Mouse (Mus musculus) limb, embryonic 13.5 days (tissue): ENCODE results near the gene Etv6. TPM values are rescaled to one million over a fixed set of nuclear protein-coding genes. Genes with fewer than 3 reads are reported as not detected.

ENCODE experiments used
- ATAC-seq: fragments of 200-750 bp; cut with Nextera tagmentation; 2 replicates; pipeline ENCODE4 v1.8.0; 2017; ENCODE audit warnings: low read depth, moderate number of reproducible peaks, moderate TSS enrichment; ENCODE audit not compliant: low FRiP score
- H3K27ac ChIP-seq: fragments of 300-500 bp; sonication (generic); 2 replicates; pipeline ENCODE4 v1.5.1; 2015; ENCODE audit warnings: inconsistent platforms, mild to moderate bottlenecking, moderate library complexity
- H3K27me3 ChIP-seq: fragments of 300-500 bp; sonication (generic); 2 replicates; pipeline ENCODE4 v1.6.1; 2015; ENCODE audit warnings: mild to moderate bottlenecking, inconsistent platforms
- H3K36me3 ChIP-seq: fragments of 300-500 bp; sonication (generic); 2 replicates; pipeline ENCODE4 v1.6.1; 2015; ENCODE audit warnings: inconsistent platforms, mild to moderate bottlenecking, moderate library complexity
- H3K4me1 ChIP-seq: fragments of 300-500 bp; sonication (generic); 2 replicates; pipeline ENCODE4 v1.6.1; 2015; ENCODE audit warnings: inconsistent platforms
- H3K4me2 ChIP-seq: fragments of 300-500 bp; sonication (generic); replicated peaks from 2 replicates; pipeline ENCODE4 v1.6.1; 2015; ENCODE audit warnings: inconsistent platforms, mild to moderate bottlenecking, moderate library complexity
- H3K4me3 ChIP-seq: fragments of 300-500 bp; sonication (generic); 2 replicates; pipeline ENCODE4 v1.5.1; 2015; ENCODE audit warnings: moderate library complexity, mild to moderate bottlenecking, inconsistent platforms
- H3K9ac ChIP-seq: fragments of 300-500 bp; sonication (generic); 2 replicates; pipeline ENCODE4 v1.6.1; 2015; ENCODE audit warnings: mild to moderate bottlenecking, inconsistent platforms
- H3K9me3 ChIP-seq: fragments of 300-500 bp; sonication (generic); 2 replicates; pipeline ENCODE4 v1.6.1; 2016; ENCODE audit warnings: inconsistent platforms
- WGBS: fragments of 180-500 bp; shearing (Covaris S2); methylation state at CpG from one replicate; pipeline ENCODE4 v1.1.7; 2015; 5-methylcytosine and 5-hydroxymethylcytosine counted together
- polyA plus RNA-seq: library from polyadenylated mRNA; unstranded; fragments of >200 nt; fragmentation: Nextera tagmentation; extraction: Ambion mirVana; gene quantifications from 2 replicates; pipeline ENCODE4 v1.2.1, GENCODE M21; 2015

Gene Etv6
- polyA plus RNA-seq, 1 experiment from 2014 or later, result 15.4 TPM

GRCm38 (mm10) chr6:134119136-134119535, 83.6 kb downstream of the Etv6 start:
- Histone ChIP-seq H3K9me3 (no peaks in the 10 kb centered on the region), H3K27me3 (no peaks in the 10 kb centered on the region), H3K4me2 (0 out of 2 replicates have a peak overlapping the region, but pooled peaks have one; percentile 14), H3K9ac (no peak overlapping the region; the same call in 1 of the 2 replicates), H3K4me3 (no peak overlapping the region), H3K36me3 (peaks cover 7% of the 10 kb centered on the region; the same call in 1 of the 2 replicates), H3K27ac (peak overlapping the region; percentile 61; the same call in 1 of the 2 replicates), H3K4me1 (peaks cover 33% of the 10 kb centered on the region)
- ATAC-seq, result peak; percentile 66; the same call in 1 of the 2 replicates
- 6% methylated on average over 4 of the region's 4 CpGs for WGBS

DNA sequence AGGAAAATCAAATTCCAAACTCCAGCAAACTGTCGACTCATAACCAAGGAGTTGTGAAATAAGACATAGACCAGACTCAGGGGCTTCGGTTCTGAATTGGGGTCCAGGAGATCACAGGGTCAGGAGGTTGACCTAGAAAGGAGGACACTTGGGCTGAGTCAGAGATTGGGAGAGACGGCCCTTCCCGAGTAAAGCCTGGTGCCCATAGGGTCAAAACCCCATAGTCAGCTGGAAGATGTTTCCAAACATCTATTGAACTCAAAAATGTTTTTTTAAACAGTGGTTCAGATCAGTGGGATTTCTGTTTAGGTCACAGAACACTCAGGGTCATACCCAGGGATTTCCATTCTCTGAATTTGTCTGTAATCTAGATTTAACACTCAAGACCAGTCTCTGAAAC, 84.7 kb downstream of the Etv6 start:
- Histone ChIP-seq H3K9me3 (no peaks in the 10 kb centered on the region), H3K4me2 (no peak overlapping the region), H3K9ac (no peak overlapping the region), H3K27me3 (no peaks in the 10 kb centered on the region), H3K36me3 (peaks cover 8% of the 10 kb centered on the region; the same call in 1 of the 2 replicates), H3K4me3 (no peak overlapping the region), H3K27ac (no peak overlapping the region), H3K4me1 (peaks cover 26% of the 10 kb centered on the region)
- 82% methylated on average over 4 of the region's 4 CpGs for WGBS
- ATAC-seq, result no peak

DNA sequence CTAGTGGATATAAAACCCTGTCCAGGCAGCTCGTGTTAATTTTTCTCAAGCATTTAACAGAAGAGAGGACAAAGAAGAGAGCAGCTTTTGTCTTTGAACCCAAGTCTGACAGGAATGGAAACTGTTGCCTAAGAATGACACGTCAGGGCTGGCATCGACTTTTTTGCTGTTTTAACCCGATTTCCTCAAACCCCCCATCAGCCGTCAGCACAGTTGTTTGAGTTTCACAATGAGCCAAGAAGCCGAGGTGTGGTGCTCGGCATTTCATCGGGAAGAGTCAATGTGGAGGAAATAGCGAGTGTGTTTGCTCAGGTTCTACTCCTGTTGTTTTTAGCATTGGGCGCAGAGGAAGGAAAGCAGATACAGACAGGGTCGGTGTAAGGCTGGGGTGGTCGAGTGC, 85.2 kb downstream of the Etv6 start:
- Histone ChIP-seq H3K4me1 (peaks cover 26% of the 10 kb centered on the region), H3K9me3 (no peaks in the 10 kb centered on the region), H3K27me3 (no peaks in the 10 kb centered on the region), H3K27ac (no peak overlapping the region), H3K36me3 (0 out of 2 replicates have a peak, but pooled peaks cover 4% of the 10 kb centered on the region), H3K9ac (no peak overlapping the region), H3K4me2 (no peak overlapping the region), H3K4me3 (no peak overlapping the region)
- no peak for ATAC-seq
- WGBS, result 80% methylated on average over 12 of the region's 12 CpGs

DNA sequence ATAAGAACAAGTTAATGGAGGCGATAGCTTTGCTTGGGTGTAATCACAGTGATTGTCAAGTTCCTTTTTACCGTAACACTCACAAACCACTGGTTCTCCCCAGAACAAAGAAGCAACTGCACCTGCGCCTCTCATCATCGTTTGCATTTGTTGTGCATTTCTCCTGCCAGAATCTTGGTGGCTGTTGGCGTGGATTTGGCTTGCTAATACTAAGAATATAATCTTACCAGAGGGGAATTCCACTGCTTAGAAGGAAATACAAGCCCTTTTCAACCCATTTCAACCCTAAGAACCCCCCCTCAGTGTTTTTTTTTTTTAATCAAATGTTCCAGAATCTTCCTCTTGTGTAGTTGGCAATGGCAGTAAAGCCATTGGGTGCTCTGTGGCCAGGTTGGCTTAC, 87.4 kb downstream of the Etv6 start:
- no peak overlapping the region for H3K27ac ChIP-seq
- 0 out of 2 replicates have a peak, but pooled peaks cover 4% of the 10 kb centered on the region for H3K36me3 ChIP-seq
- H3K4me1 ChIP-seq, result peaks cover 26% of the 10 kb centered on the region
- H3K9ac ChIP-seq, result no peak overlapping the region
- H3K9me3 ChIP-seq, result no peaks in the 10 kb centered on the region
- ATAC-seq, result no peak
- 86% methylated on average over 5 of the region's 5 CpGs for WGBS
- no peak overlapping the region for H3K4me3 ChIP-seq
- H3K4me2 ChIP-seq, result no peak overlapping the region
- H3K27me3 ChIP-seq, result no peaks in the 10 kb centered on the region

GRCm38 (mm10) chr6:134123474-134123873, 88.0 kb downstream of the Etv6 start:
- Histone ChIP-seq H3K4me1 (peaks cover 28% of the 10 kb centered on the region), H3K9ac (no peak overlapping the region), H3K4me3 (no peak overlapping the region), H3K9me3 (no peaks in the 10 kb centered on the region), H3K27ac (no peak overlapping the region), H3K36me3 (0 out of 2 replicates have a peak, but pooled peaks cover 4% of the 10 kb centered on the region), H3K4me2 (no peak overlapping the region), H3K27me3 (no peaks in the 10 kb centered on the region)
- 83% methylated on average over 7 of the region's 7 CpGs for WGBS
- ATAC-seq, result no peak

- no peaks in the 10 kb centered on the region for H3K27me3 ChIP-seq
- H3K4me3 ChIP-seq, result no peak overlapping the region
- peaks cover 7% of the 10 kb centered on the region for H3K36me3 ChIP-seq
- H3K9me3 ChIP-seq, result no peaks in the 10 kb centered on the region
- no peak overlapping the region for H3K27ac ChIP-seq
- no peak overlapping the region for H3K4me2 ChIP-seq
- WGBS, result 94% methylated on average over 10 of the region's 10 CpGs
- H3K4me1 ChIP-seq, result peaks cover 23% of the 10 kb centered on the region
- H3K9ac ChIP-seq, result no peak overlapping the region
- ATAC-seq, result no peak
Observed at GRCm38 (mm10) chr6:134124256-134124655, 88.8 kb downstream of the Etv6 start.

DNA sequence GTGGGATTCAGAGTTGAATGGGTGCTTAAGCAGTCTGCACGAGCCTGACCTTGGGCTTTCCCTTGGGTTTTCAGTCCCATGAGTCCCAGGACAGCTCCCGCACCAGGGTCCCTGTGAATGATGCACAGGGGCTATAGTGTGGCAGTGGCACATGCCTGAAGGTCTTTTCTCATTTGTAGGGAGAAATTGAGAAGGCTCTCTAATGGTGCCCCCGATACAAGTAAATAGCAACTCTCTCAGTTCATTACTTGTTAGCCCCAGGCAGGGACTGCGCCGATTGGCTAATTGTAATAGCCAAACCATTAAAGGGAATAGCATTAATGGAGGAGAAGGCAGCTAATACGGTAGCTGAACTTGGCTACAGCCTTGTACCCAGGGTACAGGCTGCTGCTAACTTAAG, 92.5 kb downstream of the Etv6 start:
- 0 out of 2 replicates have a peak overlapping the region, but pooled peaks have one; percentile 28 for H3K27ac ChIP-seq
- H3K36me3 ChIP-seq, result peaks cover 16% of the 10 kb centered on the region
- H3K4me2 ChIP-seq, result no peak overlapping the region
- peaks cover 18% of the 10 kb centered on the region for H3K4me1 ChIP-seq
- H3K9ac ChIP-seq, result no peak overlapping the region
- WGBS, result 33% methylated on average over 6 of the region's 6 CpGs
- no peak overlapping the region for H3K4me3 ChIP-seq
- no peaks in the 10 kb centered on the region for H3K27me3 ChIP-seq
- ATAC-seq, result peak; percentile 29; the same call in 1 of the 2 replicates
- H3K9me3 ChIP-seq, result no peaks in the 10 kb centered on the region

DNA sequence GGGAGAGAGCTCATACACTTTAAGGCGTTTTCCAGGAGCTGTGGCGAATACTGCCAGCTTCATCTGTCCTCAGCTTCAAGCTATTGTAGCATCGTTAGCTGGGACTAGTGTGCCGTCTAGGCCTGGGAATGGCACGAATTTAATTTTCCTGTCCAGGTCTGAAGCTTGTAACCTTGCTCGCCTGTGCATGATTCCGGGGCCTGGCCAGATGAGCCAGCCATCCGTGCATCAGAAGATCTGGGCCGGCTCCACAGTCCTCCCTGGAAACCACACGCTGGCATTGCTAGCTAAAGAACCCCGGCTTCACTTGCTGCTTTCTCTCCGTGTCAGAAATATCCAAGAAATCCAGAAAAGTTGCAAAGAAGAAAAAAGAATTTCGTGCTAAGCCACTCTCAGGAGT, 93.1 kb downstream of the Etv6 start:
- H3K9ac ChIP-seq, result 0 out of 2 replicates have a peak overlapping the region, but pooled peaks have one; percentile 39
- ATAC-seq, result no peak
- no peak overlapping the region for H3K4me2 ChIP-seq
- no peaks in the 10 kb centered on the region for H3K27me3 ChIP-seq
- H3K36me3 ChIP-seq, result peaks cover 16% of the 10 kb centered on the region
- 67% methylated on average over 13 of the region's 13 CpGs for WGBS
- H3K4me1 ChIP-seq, result peaks cover 18% of the 10 kb centered on the region
- no peak overlapping the region for H3K27ac ChIP-seq
- no peak overlapping the region for H3K4me3 ChIP-seq
- no peaks in the 10 kb centered on the region for H3K9me3 ChIP-seq

DNA sequence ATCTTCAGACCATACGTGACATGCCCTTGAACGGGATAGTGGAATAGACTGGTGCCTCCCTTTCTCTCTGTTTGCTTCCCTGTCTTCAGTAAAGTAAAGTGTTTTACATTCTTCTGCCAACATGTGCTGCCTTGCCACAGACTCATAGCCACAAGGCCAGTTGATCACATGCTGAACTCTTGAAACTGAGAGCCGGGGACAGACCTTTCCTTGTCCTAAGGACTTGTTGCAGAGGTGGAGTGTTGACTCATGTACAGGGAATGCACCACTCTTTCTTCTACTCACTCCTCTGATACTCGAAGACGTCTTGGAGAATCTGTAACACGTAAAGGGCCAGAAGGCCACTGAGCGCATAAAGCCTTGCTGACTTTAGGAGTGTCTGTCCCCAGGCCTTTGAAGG, 94.3 kb downstream of the Etv6 start:
- no peaks in the 10 kb centered on the region for H3K9me3 ChIP-seq
- no peak overlapping the region for H3K4me2 ChIP-seq
- H3K9ac ChIP-seq, result no peak overlapping the region
- H3K36me3 ChIP-seq, result peaks cover 16% of the 10 kb centered on the region
- H3K4me3 ChIP-seq, result no peak overlapping the region
- H3K27ac ChIP-seq, result no peak overlapping the region
- 91% methylated on average over 7 of the region's 7 CpGs for WGBS
- H3K27me3 ChIP-seq, result no peaks in the 10 kb centered on the region
- no peak for ATAC-seq
- peaks cover 25% of the 10 kb centered on the region for H3K4me1 ChIP-seq

GRCm38 (mm10) chr6:134130816-134131215, 95.3 kb downstream of the Etv6 start:
- Histone ChIP-seq H3K4me2 (no peak overlapping the region), H3K4me1 (peaks cover 25% of the 10 kb centered on the region), H3K27ac (no peak overlapping the region), H3K27me3 (no peaks in the 10 kb centered on the region), H3K4me3 (no peak overlapping the region), H3K36me3 (peaks cover 12% of the 10 kb centered on the region), H3K9ac (no peak overlapping the region), H3K9me3 (no peaks in the 10 kb centered on the region)
- 92% methylated on average over 5 of the region's 5 CpGs for WGBS
- ATAC-seq, result no peak

DNA sequence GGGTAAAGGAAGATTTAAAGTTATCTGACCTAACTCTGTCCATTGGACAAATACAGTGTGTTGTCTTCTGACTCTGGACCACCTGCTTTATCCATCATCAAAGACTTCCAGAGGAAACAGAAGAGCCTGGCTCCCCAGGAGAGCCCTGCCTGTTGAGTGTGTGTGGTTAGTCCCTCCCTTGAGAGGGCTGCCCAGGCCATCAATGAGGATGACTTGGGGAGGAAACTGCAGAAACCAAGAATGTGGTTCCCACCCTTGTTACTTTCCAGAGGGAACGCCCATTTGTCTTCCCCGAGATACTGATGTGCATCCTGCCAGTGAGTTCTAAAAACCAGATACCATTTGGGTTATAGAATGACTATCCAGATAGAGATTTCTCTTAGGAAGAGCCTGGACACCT, 96.1 kb downstream of the Etv6 start:
- no peak for ATAC-seq
- 95% methylated on average over 2 of the region's 2 CpGs for WGBS

GRCm38 (mm10) chr6:134133756-134134155, 98.3 kb downstream of the Etv6 start:
- Histone ChIP-seq H3K27ac (no peak overlapping the region), H3K9ac (no peak overlapping the region), H3K27me3 (no peaks in the 10 kb centered on the region), H3K36me3 (peaks cover 23% of the 10 kb centered on the region), H3K4me2 (no peak overlapping the region), H3K4me1 (peaks cover 13% of the 10 kb centered on the region), H3K9me3 (no peaks in the 10 kb centered on the region), H3K4me3 (no peak overlapping the region)
- 73% methylated on average over 4 of the region's 4 CpGs for WGBS
- ATAC-seq, result no peak

More for the DNA sequence above, 96.1 kb downstream of the Etv6 start:
- Histone ChIP-seq H3K4me2 (no peak overlapping the region), H3K27me3 (no peaks in the 10 kb centered on the region), H3K36me3 (peaks cover 12% of the 10 kb centered on the region), H3K27ac (no peak overlapping the region), H3K4me3 (no peak overlapping the region), H3K4me1 (peaks cover 25% of the 10 kb centered on the region), H3K9me3 (no peaks in the 10 kb centered on the region), H3K9ac (no peak overlapping the region)

- H3K9me3 ChIP-seq, result no peaks in the 10 kb centered on the region
- peaks cover 18% of the 10 kb centered on the region; the same call in 1 of the 2 replicates for H3K36me3 ChIP-seq
- peaks cover 14% of the 10 kb centered on the region; the same call in 1 of the 2 replicates for H3K4me1 ChIP-seq
- ATAC-seq, result no peak
- no peak overlapping the region for H3K27ac ChIP-seq
- H3K27me3 ChIP-seq, result no peaks in the 10 kb centered on the region
- WGBS, result 78% methylated on average over 9 of the region's 9 CpGs
- no peak overlapping the region for H3K9ac ChIP-seq
- H3K4me2 ChIP-seq, result no peak overlapping the region
- no peak overlapping the region for H3K4me3 ChIP-seq
Observed at GRCm38 (mm10) chr6:134134821-134135323, 99.4 kb downstream of the Etv6 start.
